Mouse (Mus musculus) MEL (cell line): ENCODE data around the gene Clec16a. TPM values are rescaled to one million over a fixed set of nuclear protein-coding genes. Genes with fewer than 3 reads are reported as not detected.

Experiments used
- DNase-seq: peaks from one replicate; pipeline ENCODE4 v3.0.0; 2011; ENCODE audit warnings: low read depth, low spot score
- H3K27ac ChIP-seq: 2 replicates; pipeline ENCODE4 v1.5.1; 2012; ENCODE audit warnings: low read depth, mild to moderate bottlenecking, control low read depth, low read length, moderate library complexity; ENCODE audit not compliant: control insufficient read depth
- H3K27me3 ChIP-seq, 2 experiments: fragments of 150-350 bp in 1 of 2; sonication (generic) in 1 of 2; 2 replicates each; pipeline ENCODE4 v1.6.1; 2012; ENCODE audit warnings: low read length in 2 of 2, mild to moderate bottlenecking in 2 of 2, improper control_type of control experiment in 1 of 2, moderate library complexity in 1 of 2; ENCODE audit not compliant: insufficient read depth in 2 of 2, control insufficient read depth in 1 of 2
- H3K36me3 ChIP-seq, 2 experiments: 2 replicates each; pipeline ENCODE4 v1.6.1; 2012 to 2014; ENCODE audit warnings: low read length in 2 of 2, improper control_type of control experiment in 1 of 2, inconsistent platforms in 1 of 2, mild to moderate bottlenecking in 1 of 2; ENCODE audit not compliant: insufficient read depth in 2 of 2, control insufficient read depth in 1 of 2
- H3K4me1 ChIP-seq, 2 experiments: fragments of 150-350 bp in 1 of 2; sonication (generic) in 1 of 2; 2 replicates each; pipeline ENCODE4 v1.6.1; 2012; ENCODE audit warnings: low read length in 2 of 2, improper control_type of control experiment in 1 of 2, mild to moderate bottlenecking in 1 of 2; ENCODE audit not compliant: insufficient read depth in 2 of 2, control insufficient read depth in 1 of 2
- H3K4me3 ChIP-seq, 2 experiments: fragments of 150-350 bp in 1 of 2; sonication (generic) in 1 of 2; 2 replicates each; pipeline ENCODE4 v1.5.1; 2012; ENCODE audit warnings: low read depth in 2 of 2, low read length in 2 of 2, mild to moderate bottlenecking in 2 of 2, moderate library complexity in 2 of 2, control low read depth in 1 of 2, improper control_type of control experiment in 1 of 2; ENCODE audit not compliant: control insufficient read depth in 1 of 2, insufficient read depth in 1 of 2
- H3K79me2 ChIP-seq: 2 replicates; pipeline ENCODE4 v1.6.1; 2012; ENCODE audit warnings: mild to moderate bottlenecking, low read length, moderate library complexity; ENCODE audit not compliant: control insufficient read depth, poor library complexity, insufficient read depth
- H3K9ac ChIP-seq: 2 replicates; pipeline ENCODE4 v1.6.1; 2012; ENCODE audit warnings: low read depth, mild to moderate bottlenecking, control low read depth, low read length, moderate library complexity; ENCODE audit not compliant: control insufficient read depth, poor library complexity, severe bottlenecking
- H3K9me3 ChIP-seq: fragments of 150-350 bp; sonication (generic); replicated peaks from 2 replicates; pipeline ENCODE4 v1.6.1; 2012; ENCODE audit warnings: mild to moderate bottlenecking, low read length, improper control_type of control experiment, moderate library complexity; ENCODE audit not compliant: insufficient read depth
- CTCF ChIP-seq, 3 experiments: IDR thresholded peaks in 2 of 3; conservative IDR thresholded peaks in 1 of 3; 2 replicates each; pipeline ENCODE4 v1.5.1; 2011 to 2012; ENCODE audit warnings: low read length in 3 of 3, low read depth in 2 of 3, mild to moderate bottlenecking in 2 of 3, improper control_type of control experiment in 1 of 3, inconsistent platforms in 1 of 3, mixed read lengths in 1 of 3, moderate library complexity in 1 of 3; ENCODE audit not compliant: control insufficient read depth in 1 of 3, insufficient read depth in 1 of 3, poor library complexity in 1 of 3, severe bottlenecking in 1 of 3
- EP300 ChIP-seq, 2 experiments: IDR thresholded peaks; 2 replicates each; pipeline ENCODE4 v1.6.1; 2011; ENCODE audit warnings: improper control_type of control experiment in 2 of 2, low read length in 2 of 2, low read depth in 1 of 2, mild to moderate bottlenecking in 1 of 2
- ETS1 ChIP-seq: IDR thresholded peaks from 2 replicates; pipeline ENCODE4 v1.6.1; 2012; ENCODE audit warnings: low read depth, mild to moderate bottlenecking, inconsistent platforms, low read length, improper control_type of control experiment, moderate library complexity
- GATA1 ChIP-seq: IDR thresholded peaks from 2 replicates; pipeline ENCODE4 v1.6.1; 2011; ENCODE audit warnings: low read depth, low read length, improper control_type of control experiment
- KAT2A ChIP-seq: conservative IDR thresholded peaks from 2 replicates; pipeline ENCODE4 v1.6.1; 2012; ENCODE audit warnings: low read depth, low read length, improper control_type of control experiment, inconsistent platforms
- MAFK ChIP-seq: IDR thresholded peaks from 2 replicates; pipeline ENCODE4 v1.6.1; 2011; ENCODE audit warnings: low read depth, mild to moderate bottlenecking, low read length, improper control_type of control experiment, borderline replicate concordance
- MAX ChIP-seq: IDR thresholded peaks from 2 replicates; pipeline ENCODE4 v1.6.1; 2011; ENCODE audit warnings: low read length, improper control_type of control experiment
- MAZ ChIP-seq: IDR thresholded peaks from 2 replicates; pipeline ENCODE4 v1.6.1; 2012; ENCODE audit warnings: low read depth, mild to moderate bottlenecking, inconsistent platforms, low read length, improper control_type of control experiment
- MEF2A ChIP-seq: IDR thresholded peaks from 2 replicates; pipeline ENCODE4 v1.6.1; 2014; ENCODE audit warnings: low read depth, mild to moderate bottlenecking, inconsistent platforms, low read length, improper control_type of control experiment; ENCODE audit not compliant: poor library complexity, insufficient replicate concordance, severe bottlenecking; ENCODE audit errors: extremely low read depth
- MYC ChIP-seq: IDR thresholded peaks from 2 replicates; pipeline ENCODE4 v1.6.1; 2011; ENCODE audit warnings: low read depth, mild to moderate bottlenecking, low read length, improper control_type of control experiment, moderate library complexity
- NRF1 ChIP-seq: IDR thresholded peaks from 2 replicates; pipeline ENCODE4 v1.6.1; 2014; ENCODE audit warnings: low read depth, mild to moderate bottlenecking, inconsistent platforms, low read length, improper control_type of control experiment, moderate library complexity; ENCODE audit not compliant: poor library complexity, insufficient read depth, severe bottlenecking
- POLR2A ChIP-seq, 2 experiments: IDR thresholded peaks; 2 replicates each; pipeline ENCODE4 v1.6.1; 2011 to 2012; ENCODE audit warnings: low read length in 2 of 2, mild to moderate bottlenecking in 2 of 2, control low read depth in 1 of 2, improper control_type of control experiment in 1 of 2, low read depth in 1 of 2, moderate library complexity in 1 of 2; ENCODE audit not compliant: control insufficient read depth in 1 of 2, insufficient read depth in 1 of 2, poor library complexity in 1 of 2
- POLR2AphosphoS5 ChIP-seq: IDR thresholded peaks from 2 replicates; pipeline ENCODE4 v1.6.1; 2012; ENCODE audit warnings: low read depth, borderline replicate concordance, mild to moderate bottlenecking, inconsistent platforms, low read length, moderate library complexity, mixed read lengths
- RCOR1 ChIP-seq: IDR thresholded peaks from 2 replicates; pipeline ENCODE4 v1.6.1; 2012; ENCODE audit warnings: low read depth, mild to moderate bottlenecking, inconsistent platforms, low read length, improper control_type of control experiment
- SIN3A ChIP-seq: IDR thresholded peaks from 2 replicates; pipeline ENCODE4 v1.6.1; 2012; ENCODE audit warnings: low read length, improper control_type of control experiment, inconsistent platforms
- TAL1 ChIP-seq: IDR thresholded peaks from 2 replicates; pipeline ENCODE4 v1.6.1; 2012; ENCODE audit warnings: mild to moderate bottlenecking, inconsistent platforms, low read length, moderate library complexity, mixed read lengths
- TBP ChIP-seq: IDR thresholded peaks from 2 replicates; pipeline ENCODE4 v1.8.0; 2011; ENCODE audit warnings: low read depth, low read length, improper control_type of control experiment
- TCF12 ChIP-seq: IDR thresholded peaks from 2 replicates; pipeline ENCODE4 v1.6.1; 2014; ENCODE audit warnings: low read depth, mild to moderate bottlenecking, inconsistent platforms, low read length, improper control_type of control experiment, moderate library complexity
- UBTF ChIP-seq: IDR thresholded peaks from 2 replicates; pipeline ENCODE4 v1.6.1; 2012; ENCODE audit warnings: low read depth, mild to moderate bottlenecking, inconsistent platforms, low read length, improper control_type of control experiment, moderate library complexity, borderline replicate concordance; ENCODE audit not compliant: insufficient read depth
- USF1 ChIP-seq: IDR thresholded peaks from 2 replicates; pipeline ENCODE4 v1.6.1; 2014; ENCODE audit warnings: low read depth, mild to moderate bottlenecking, inconsistent platforms, low read length, improper control_type of control experiment, moderate library complexity
- USF2 ChIP-seq, 2 experiments: IDR thresholded peaks; 2 replicates each; pipeline ENCODE4 v1.6.1; 2011 to 2012; ENCODE audit warnings: improper control_type of control experiment in 2 of 2, low read length in 2 of 2, borderline replicate concordance in 1 of 2, inconsistent platforms in 1 of 2, low read depth in 1 of 2, mild to moderate bottlenecking in 1 of 2; ENCODE audit not compliant: insufficient read depth in 1 of 2
- ZKSCAN1 ChIP-seq: IDR thresholded peaks from 2 replicates; pipeline ENCODE4 v1.6.1; 2012; ENCODE audit warnings: low read depth, mild to moderate bottlenecking, inconsistent platforms, low read length, improper control_type of control experiment, moderate library complexity
- ZMIZ1 ChIP-seq: IDR thresholded peaks from 2 replicates; pipeline ENCODE4 v1.6.1; 2012; ENCODE audit warnings: low read depth, mild to moderate bottlenecking, inconsistent platforms, low read length, improper control_type of control experiment, moderate library complexity
- polyA plus RNA-seq, 2 experiments: library from polyadenylated mRNA; stranded (reverse) in 1 of 2; unstranded in 1 of 2; fragments of >175 nt in 1 of 2; fragments of >200 nt in 1 of 2; gene quantifications; 2 replicates each; pipeline versions ENCODE4 v1.2.1 to v1.2.4; 2012; ENCODE audit warnings: low replicate concordance in 2 of 2, low read depth in 1 of 2; ENCODE audit not compliant: insufficient read length in 2 of 2, insufficient read depth in 1 of 2, missing spikeins in 1 of 2
- total RNA-seq: library from RNA; depleted of rRNA; stranded (reverse); fragments of 300-350 nt; gene quantifications from 2 replicates; pipeline ENCODE4 v1.2.3, GENCODE M21; 2012

Clec16a gene
- total and polyA plus RNA-seq, 3 experiments, result 10.4 to 49.3 (median 22.1) TPM

GRCm38 (mm10) chr16:10690442-10690841 lies 145.3 kb downstream of the Clec16a start:
- peaks cover 5 to 30% of the 10 kb centered on the region in 2 experiments for H3K4me1 ChIP-seq
- DNase-seq, result peak; percentile 71
- H3K4me3 ChIP-seq, result peak overlapping the region in 1 of 2 experiments; percentile 13; a peak in 1 of 4 replicates
- H3K27me3 ChIP-seq, result no peaks in the 10 kb centered on the region
- TF ChIP-seq MAZ (no peak), MAFK (no peak), RCOR1 (peak; percentile 23; the same call in 1 of the 2 replicates), EP300 (IDR thresholded peaks at IDR 0.05; ENCODE audit: low read depth in 1 of 2, low read length in 2 of 2) (peak; percentile 51 to 73), TCF12 (peak; percentile 57; the same call in 1 of the 2 replicates), TAL1 (no peak), ETS1 (peak; percentile 60; the same call in 1 of the 2 replicates), CTCF (IDR thresholded peaks at IDR 0.05 in 2 of 3, conservative IDR thresholded peaks at IDR 0.05 in 1 of 3; ENCODE audit: control insufficient read depth in 1 of 3, insufficient read depth in 1 of 3, low read depth in 2 of 3, low read length in 3 of 3, poor library complexity in 1 of 3, severe bottlenecking in 1 of 3) (no peak), ZMIZ1 (no peak), POLR2A (IDR thresholded peaks at IDR 0.05; ENCODE audit: control insufficient read depth in 1 of 2, insufficient read depth in 1 of 2, low read depth in 1 of 2, low read length in 2 of 2, poor library complexity in 1 of 2) (no peak), ZKSCAN1 (no peak), UBTF (no peak), USF2 (IDR thresholded peaks at IDR 0.05; ENCODE audit: borderline replicate concordance in 1 of 2, insufficient read depth in 1 of 2, low read depth in 1 of 2, low read length in 2 of 2) (no peak), TBP (no peak), MAX (no peak), GATA1 (peak; percentile 61), MYC (no peak), POLR2AphosphoS5 (no peak), NRF1 (no peak), SIN3A (no peak), KAT2A (no peak), USF1 (no peak), MEF2A (peak; percentile 63; the same call in 1 of the 2 replicates)
- H3K9me3 ChIP-seq, result no peaks in the 10 kb centered on the region
- H3K27ac ChIP-seq, result peak overlapping the region; percentile 93
- H3K9ac ChIP-seq, result no peak overlapping the region
- no peaks in the 10 kb centered on the region for H3K79me2 ChIP-seq
- peaks cover 0 to 19% of the 10 kb centered on the region in 2 experiments; a peak in 3 of 4 replicates for H3K36me3 ChIP-seq
